Mouse (Mus musculus): ENCODE data around the gene C3ar1.

The C3ar1 gene

DNA sequence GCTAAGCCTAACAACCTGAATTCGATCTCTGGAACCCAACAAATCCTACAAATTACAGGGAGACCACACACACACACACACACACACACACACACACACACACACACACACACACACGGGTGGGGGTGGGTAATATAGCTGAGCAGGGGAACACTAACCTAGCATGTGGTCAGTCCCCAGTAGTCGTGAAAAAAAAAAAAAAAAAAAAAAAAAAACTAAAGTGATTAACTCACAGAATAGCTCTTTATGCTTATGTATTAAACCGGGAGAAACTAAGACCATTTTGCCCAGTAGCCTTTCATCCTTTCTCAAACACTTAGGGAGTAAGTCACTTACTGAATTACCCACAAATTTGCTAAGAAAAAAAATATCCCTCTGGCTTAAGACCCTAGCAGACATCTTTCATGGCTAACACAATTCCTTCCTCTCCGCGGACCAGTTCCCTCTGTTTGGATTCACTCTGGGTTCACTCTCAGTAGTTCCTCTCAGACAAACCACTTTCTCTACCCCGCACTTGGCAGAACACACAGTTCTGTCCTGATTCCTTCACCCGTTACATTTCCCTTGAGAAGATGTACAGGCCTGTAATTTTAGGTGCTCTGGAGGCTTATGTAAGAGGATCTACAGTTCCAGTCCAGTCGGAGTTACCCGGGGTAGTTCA is 55.2 kb downstream of the C3ar1 start:
- in situ Hi-C loops (cut with MboI, MseI), result loop anchor here (25.0 kb wide), 1 partner anchor 1563 kb away; the partner anchor contains the start of gene Usp18
